Mouse (Mus musculus) bone marrow, adult 2 months (tissue): ENCODE results near the gene Trim63.

ENCODE experiments used
- CTCF ChIP-seq: fragments of 200-500 bp; IDR thresholded peaks from 2 replicates; pipeline ENCODE4 v1.5.1; 2011; ENCODE audit warnings: low read length, control low read depth; ENCODE audit not compliant: control insufficient read depth, insufficient read depth
- POLR2A ChIP-seq: fragments of 200-500 bp; IDR thresholded peaks from 2 replicates; pipeline ENCODE4 v1.6.1; 2011; ENCODE audit warnings: low read depth, mild to moderate bottlenecking, control low read depth, low read length, borderline replicate concordance; ENCODE audit not compliant: control insufficient read depth

- TF ChIP-seq POLR2A (no peak), CTCF (no peak)
These were observed 3.1 kb upstream of the Trim63 start for GRCm38 (mm10) chr4:134311784-134312183.
